Mouse (Mus musculus) thymus, postnatal 25 days (tissue): Measurements from ENCODE around the gene C1qtnf9.
A peak's percentile ranks its signal among the peaks of the same experiment; 100 is the strongest.

Experiments
- DNase-seq: peaks from one replicate; pipeline ENCODE4 v3.0.0; 2022

C1qtnf9 gene

DNA sequence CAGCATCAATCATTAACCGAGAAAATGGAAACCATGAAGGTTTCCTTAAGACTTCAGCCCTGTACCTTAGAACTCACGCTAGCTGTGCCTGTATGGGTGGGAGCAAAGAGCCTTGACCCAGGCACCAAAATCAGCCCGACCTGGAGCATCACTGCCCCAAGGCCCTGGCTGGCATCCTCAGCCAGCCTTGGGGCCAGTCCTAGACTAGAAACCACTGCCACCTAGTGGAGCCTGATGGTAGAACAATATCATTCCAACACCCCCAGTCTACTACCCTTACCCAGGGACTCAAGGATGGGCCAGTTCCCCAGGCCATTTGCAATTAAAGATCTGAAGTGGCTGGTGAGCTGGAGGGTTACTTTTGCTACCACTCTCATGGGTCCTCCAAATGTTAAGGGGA, 22.2 kb downstream of the C1qtnf9 start:
- peak; percentile 60 for DNase-seq

GRCm38 (mm10) chr14:60796600-60797322, 28.8 kb downstream of the C1qtnf9 start:
- no peak for DNase-seq

- DNase-seq: no peak
These were observed 29.7 kb downstream of the C1qtnf9 start for GRCm38 (mm10) chr14:60797596-60797995.

DNA sequence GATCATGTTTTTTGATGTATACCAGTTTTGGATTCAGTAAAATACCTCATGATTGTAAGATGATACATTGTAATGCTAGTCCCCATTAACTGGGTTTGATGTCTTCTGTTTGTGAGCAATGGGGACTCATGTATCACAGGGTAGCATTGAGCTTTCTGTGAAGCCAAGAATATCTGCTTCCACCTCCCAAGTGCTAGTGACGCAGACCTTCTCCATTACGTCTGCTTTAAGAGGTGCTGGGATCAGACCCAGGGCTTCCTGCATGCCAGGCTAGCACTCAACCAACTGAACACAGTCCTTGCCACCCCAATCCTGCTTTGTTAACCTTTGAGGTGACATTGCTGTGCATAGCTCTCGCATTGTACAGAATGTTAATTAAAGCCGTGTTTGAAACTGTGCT, 30.8 kb downstream of the C1qtnf9 start:
- DNase-seq: no peak

- DNase-seq: no peak
These were observed 32.1 kb downstream of the C1qtnf9 start for GRCm38 (mm10) chr14:60799762-60800728.

- no peak for DNase-seq
These were observed 34.1 kb downstream of the C1qtnf9 start for GRCm38 (mm10) chr14:60802026-60802425.

- no peak for DNase-seq
These were observed 37.0 kb downstream of the C1qtnf9 start for GRCm38 (mm10) chr14:60804978-60805377.

DNA sequence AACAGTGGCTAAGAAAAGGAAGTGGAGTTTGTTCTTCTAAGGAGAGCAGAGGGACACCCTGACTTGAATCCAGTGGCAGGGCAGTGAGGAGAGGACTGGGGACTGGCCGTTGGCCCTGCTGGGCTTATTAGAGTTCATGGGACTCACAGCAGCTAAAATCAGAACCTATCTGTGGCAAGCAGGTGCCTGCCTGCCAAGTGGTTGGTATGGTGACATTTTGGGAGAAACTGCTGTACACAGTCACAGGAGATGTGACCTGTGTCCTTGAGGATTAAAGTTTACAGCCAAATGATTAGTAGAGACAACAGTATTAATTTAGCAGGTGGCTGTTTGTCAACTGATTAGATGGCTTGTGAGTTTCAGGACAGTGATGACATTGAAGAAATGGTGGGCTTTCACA, 37.9 kb downstream of the C1qtnf9 start:
- DNase-seq: no peak

DNA sequence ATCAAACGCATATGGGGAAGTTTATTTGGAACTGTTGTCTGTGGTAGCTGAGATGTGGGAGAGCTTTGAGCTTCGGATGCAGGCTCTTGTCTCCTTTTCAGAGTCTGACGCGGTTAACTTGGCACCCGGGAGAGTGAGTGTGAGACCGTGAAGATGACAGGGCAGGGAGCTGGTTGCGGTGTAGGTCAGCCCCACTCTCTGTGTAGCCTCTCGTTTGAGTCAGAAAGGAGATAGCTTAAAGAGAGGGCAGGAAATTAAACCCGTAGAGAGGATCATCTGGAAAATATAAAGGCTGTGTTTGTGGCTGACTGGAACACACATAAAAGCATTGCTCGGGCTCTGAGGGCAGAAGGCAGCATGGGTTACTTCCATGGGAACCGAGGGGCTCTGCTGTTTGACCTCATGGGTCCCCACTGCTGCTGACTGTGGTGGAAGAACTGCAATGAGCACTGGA, 39.0 kb downstream of the C1qtnf9 start:
- no peak for DNase-seq

DNA sequence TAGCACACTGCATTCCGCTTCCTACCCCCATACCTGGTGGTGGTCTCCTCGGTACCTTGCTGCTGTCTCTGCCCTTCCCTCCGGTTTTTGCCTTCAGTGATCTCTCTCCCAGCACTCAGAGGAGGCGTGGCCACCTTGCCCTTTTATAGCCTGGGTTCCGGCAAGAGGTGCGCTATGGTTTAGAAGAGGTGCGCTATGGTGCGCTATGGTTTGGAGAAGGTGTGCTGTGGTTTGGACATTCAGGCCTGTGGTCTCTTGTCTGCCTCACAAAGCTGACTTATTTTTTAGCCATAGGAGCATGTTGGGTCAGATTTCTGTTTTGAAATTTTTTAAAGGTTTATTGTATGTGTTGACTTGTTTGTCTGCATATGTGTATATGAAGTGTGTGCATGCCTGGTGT, 41.9 kb downstream of the C1qtnf9 start:
- DNase-seq: no peak

DNA sequence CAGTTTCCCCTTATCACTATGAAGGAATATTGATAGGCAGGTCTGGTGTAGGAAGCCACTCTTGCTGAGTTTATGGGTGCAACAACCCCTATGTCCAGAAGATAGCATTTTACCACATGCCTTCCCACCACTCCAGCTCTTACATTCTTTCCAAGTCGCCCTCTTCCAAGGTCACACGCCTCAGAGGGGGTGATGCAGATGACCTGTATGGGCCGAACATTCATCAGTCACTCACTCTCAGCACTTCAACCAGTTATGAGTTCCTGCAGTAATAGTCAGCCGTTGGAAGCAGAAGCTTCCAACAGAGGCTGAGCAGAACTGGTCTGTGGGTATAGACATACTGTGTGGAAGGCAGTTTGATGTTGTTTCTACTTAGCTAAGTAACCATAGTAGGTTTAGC, 43.6 kb downstream of the C1qtnf9 start:
- DNase-seq: no peak

DNA sequence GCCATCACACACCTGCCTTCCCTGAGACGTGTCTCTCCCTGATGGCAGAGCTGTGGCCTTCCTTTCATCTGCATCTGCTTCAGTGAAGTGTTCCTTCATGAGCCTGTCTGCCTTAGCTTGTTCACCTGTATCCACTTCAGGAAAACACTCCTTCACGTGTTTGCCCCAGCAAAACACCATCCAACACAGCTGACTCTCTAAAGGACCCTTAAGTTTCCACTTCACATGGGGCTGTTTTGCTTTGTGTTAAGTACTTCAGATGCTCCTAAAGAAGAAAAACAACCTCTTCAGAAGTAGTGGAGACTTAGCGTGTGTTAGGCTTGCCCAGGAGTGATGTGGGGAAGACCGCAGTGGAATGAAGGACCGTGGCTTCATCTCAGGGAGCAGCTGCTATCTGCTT, 47.2 kb downstream of the C1qtnf9 start:
- no peak for DNase-seq

- no peak for DNase-seq
These were observed 50.1 kb downstream of the C1qtnf9 start for GRCm38 (mm10) chr14:60818045-60818444.

GRCm38 (mm10) chr14:60830096-60830495, 62.2 kb downstream of the C1qtnf9 start:
- no peak for DNase-seq
